Mouse (Mus musculus) spleen, adult 2 months (tissue): ENCODE data around the gene Gabrb3.

Source experiments
- CTCF ChIP-seq: fragments of 200-500 bp; IDR thresholded peaks from 2 replicates; pipeline ENCODE4 v1.5.1; 2011; ENCODE audit warnings: mild to moderate bottlenecking, inconsistent platforms; ENCODE audit not compliant: insufficient read depth, insufficient read length, insufficient replicate concordance; ENCODE audit errors: extremely low read depth
- POLR2A ChIP-seq: fragments of 200-500 bp; IDR thresholded peaks from 2 replicates; pipeline ENCODE4 v1.6.1; 2011; ENCODE audit warnings: low read depth, low read length, inconsistent platforms

DNA sequence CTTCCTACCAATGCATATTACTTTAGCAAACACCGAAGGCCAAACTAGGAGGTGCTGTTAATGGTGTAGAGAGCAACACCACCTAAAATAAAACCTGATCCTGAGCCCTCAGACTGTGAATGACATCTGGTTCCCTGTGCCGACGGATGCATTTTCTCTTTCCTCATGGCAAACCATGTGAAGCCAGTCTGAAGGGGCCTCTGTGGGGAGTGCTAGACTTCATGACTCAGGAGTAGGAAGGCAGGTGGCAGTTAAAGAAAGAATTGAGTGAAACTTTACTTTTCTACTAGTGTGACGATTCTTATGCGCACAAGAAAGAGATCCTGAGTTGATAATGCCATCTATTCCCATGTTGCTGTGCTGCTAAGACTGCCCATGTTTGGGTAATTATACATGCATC is 341.0 kb downstream of the Gabrb3 start:
- TF ChIP-seq POLR2A (no peak), CTCF (no peak)
